Comparison of ENCODE assay signal across 10 mouse cellular contexts in the genomic region with DNA sequence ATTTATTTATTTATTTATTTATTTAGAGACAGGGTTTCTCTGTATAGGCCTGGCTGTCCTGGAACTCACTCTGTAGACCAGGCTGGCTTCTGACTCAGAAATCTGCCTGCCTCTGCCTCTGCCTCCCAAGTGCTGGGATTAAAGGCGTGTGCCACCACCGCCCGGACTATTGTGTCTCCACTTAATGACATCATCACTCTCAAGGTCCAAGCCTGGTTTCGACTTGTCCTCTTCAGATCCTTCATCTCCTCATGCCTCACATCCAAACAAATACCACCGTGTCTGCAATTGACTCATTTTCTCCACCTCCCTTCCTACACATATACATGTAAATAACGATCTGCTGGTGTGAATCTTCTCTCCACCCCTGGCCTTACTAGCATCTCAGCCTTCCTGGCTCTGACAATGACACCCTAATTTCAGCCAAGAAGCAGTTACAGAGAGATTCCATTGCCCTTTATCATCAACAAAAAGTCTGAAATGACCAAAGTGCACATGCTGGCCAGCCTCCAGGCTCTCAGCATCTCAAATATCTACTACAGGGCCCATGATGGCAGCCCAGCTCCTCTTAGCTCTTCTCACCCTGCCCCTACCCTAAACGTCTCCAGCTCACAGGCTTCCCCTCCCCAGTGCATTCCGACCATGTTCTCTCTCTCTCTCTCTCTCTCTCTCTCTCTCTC.
"Had no signal": no experiment of that assay in that cellular context is flagged by ENCODE, and none has a peak within 500 bp of the region (broad histone marks: within the 10 kb centered on the region; RNA-seq: fewer than 3 reads in every experiment).

No protein-coding gene starts in this region.

- H3K36me3 ChIP-seq: liver, embryonic 13.5 days had no signal

- DNase-seq: kidney, postnatal 25 days; layer of hippocampus, postnatal 36 days; liver, embryonic 13.5 days; lung, embryonic 14.5 days; midbrain, embryonic 14.5 days; retina, postnatal 1 day; right cerebral cortex, postnatal 25 days; thymus, adult 18-20 months; thymus, postnatal 36 days had no signal

- H3K27me3 ChIP-seq: liver, embryonic 13.5 days; neural tube, embryonic 13.5 days had no signal

- H3K9me3 ChIP-seq: liver, embryonic 13.5 days; neural tube, embryonic 13.5 days had no signal
